ENCODE assay signal across 11 mouse cellular contexts in the genomic region with DNA sequence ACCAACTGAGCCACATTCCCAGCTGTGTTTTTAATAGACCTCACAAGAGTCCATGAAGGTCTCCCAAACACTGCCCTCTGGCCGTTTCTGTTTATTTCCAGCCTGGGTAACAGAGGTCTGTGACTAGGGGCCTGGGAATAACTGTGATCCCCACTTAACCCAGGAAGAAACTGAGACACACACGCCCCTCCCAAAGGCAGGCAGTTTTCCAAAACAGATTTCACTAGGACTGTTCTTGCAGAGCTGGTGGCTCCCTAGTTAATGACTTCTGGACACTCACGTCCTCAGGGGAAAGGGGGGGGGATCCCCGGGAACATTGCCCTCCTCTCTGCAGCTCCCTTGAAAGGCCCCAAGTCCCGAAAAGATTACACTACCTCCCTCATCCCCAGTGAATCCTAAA. TPM values are rescaled to one million over a fixed set of nuclear protein-coding genes. Genes with fewer than 3 reads are reported as not detected.
A peak's percentile ranks its signal among the peaks of the same experiment; 100 is the strongest.
DNase-seq lines count a peak whose midpoint lies in the region; ATAC-seq and TF ChIP-seq lines count a peak whose summit lies in the region.
"Had no signal": no experiment of that assay in that cellular context is flagged by ENCODE, and none has a peak within 500 bp of the region (broad histone marks: within the 10 kb centered on the region; RNA-seq: fewer than 3 reads in every experiment).

No protein-coding gene starts in this region.

- no peaks in the 10 kb centered on the region for H3K9me3 ChIP-seq in lung, embryonic 16.5 days (ENCODE audit: control insufficient read depth, low read length)
- no peaks in the 10 kb centered on the region for H3K9me3 ChIP-seq in hindbrain, embryonic 16.5 days (ENCODE audit: control insufficient read depth, low read length)
- no peaks in the 10 kb centered on the region for H3K9me3 ChIP-seq in neural tube, embryonic 11.5 days (ENCODE audit: control insufficient read depth, low read length)
- H3K9me3 ChIP-seq: megakaryocyte, embryonic 14.5 days had no signal

- no peak for TF ChIP-seq CTCF in cerebellum, adult 2 months (IDR thresholded peaks at IDR 0.05; ENCODE audit: borderline replicate concordance, insufficient read depth, low read depth, low read length)

- peak; percentile 57 for ATAC-seq in lung, embryonic 16.5 days (ENCODE audit: low read depth)
- no peak for ATAC-seq in hindbrain, embryonic 16.5 days
- ATAC-seq in neural tube, embryonic 11.5 days (ENCODE audit: insufficient read depth, low FRiP score, low TSS enrichment) = no peak

- H3K27me3 ChIP-seq in lung, embryonic 16.5 days (ENCODE audit: control insufficient read depth, insufficient read depth, low read depth, low read length) = peaks cover 12% of the 10 kb centered on the region
- H3K27me3 ChIP-seq in hindbrain, embryonic 16.5 days (replicated peaks; ENCODE audit: control insufficient read depth, insufficient read depth, low read length) = no peaks in the 10 kb centered on the region
- 0 out of 2 replicates have a peak, but pooled peaks cover 3% of the 10 kb centered on the region for H3K27me3 ChIP-seq in neural tube, embryonic 11.5 days (ENCODE audit: control insufficient read depth, insufficient read depth, low read length)
- H3K27me3 ChIP-seq in cerebellum, adult 2 months (ENCODE audit: control insufficient read depth, insufficient read depth, low read length) = no peaks in the 10 kb centered on the region

- 31% methylated on average over 5 of the region's 5 CpGs for WGBS in lung, embryonic 16.5 days
- 16% methylated on average over 5 of the region's 5 CpGs for WGBS in hindbrain, embryonic 16.5 days
- WGBS in neural tube, embryonic 11.5 days = 14% methylated on average over 5 of the region's 5 CpGs
- WGBS in cerebellum, adult 2 months = 81% methylated on average over 5 of the region's 5 CpGs

- peaks cover 26% of the 10 kb centered on the region for H3K4me1 ChIP-seq in lung, embryonic 16.5 days (replicated peaks; ENCODE audit: control insufficient read depth, insufficient read depth, low read length)
- H3K4me1 ChIP-seq in hindbrain, embryonic 16.5 days (ENCODE audit: control insufficient read depth, insufficient read depth, low read depth, low read length) = peaks cover 47% of the 10 kb centered on the region
- H3K4me1 ChIP-seq in neural tube, embryonic 11.5 days (ENCODE audit: control insufficient read depth, insufficient read depth, low read length) = peaks cover 46% of the 10 kb centered on the region
- peaks cover 41% of the 10 kb centered on the region for H3K4me1 ChIP-seq in cerebellum, adult 2 months (ENCODE audit: control insufficient read depth, insufficient read depth, low read length)

- no peak overlapping the region for H3K4me3 ChIP-seq in lung, embryonic 16.5 days (ENCODE audit: low read length)
- no peak overlapping the region for H3K4me3 ChIP-seq in hindbrain, embryonic 16.5 days (ENCODE audit: low read length)
- H3K4me3 ChIP-seq in neural tube, embryonic 11.5 days (ENCODE audit: low read depth, low read length) = no peak overlapping the region
- no peak overlapping the region for H3K4me3 ChIP-seq in cerebellum, adult 2 months (replicated peaks; ENCODE audit: insufficient read depth, low read depth, low read length)
- H3K4me3 ChIP-seq: megakaryocyte, embryonic 14.5 days had no signal

- no peaks in the 10 kb centered on the region for H3K36me3 ChIP-seq in lung, embryonic 16.5 days (ENCODE audit: control insufficient read depth, insufficient read depth, low read length)
- H3K36me3 ChIP-seq in hindbrain, embryonic 16.5 days (ENCODE audit: control insufficient read depth, insufficient read depth, low read length) = no peaks in the 10 kb centered on the region
- H3K36me3 ChIP-seq in neural tube, embryonic 11.5 days (ENCODE audit: control insufficient read depth, insufficient read depth, low read length) = no peaks in the 10 kb centered on the region

- DNase-seq in gastrocnemius, postnatal 25 days = peak; percentile 43
- no peak for DNase-seq in gastrocnemius, postnatal 10 days
- no peak for DNase-seq in lung, postnatal 36 days
- DNase-seq in neural tube, embryonic 11.5 days (ENCODE audit: low spot score) = no peak
- no peak for DNase-seq in cerebellum, adult 2 months
- no peak for DNase-seq in spleen, postnatal 10 days (ENCODE audit: low spot score in 2 of 2)
- DNase-seq: B cell, adult 2 months; embryo, embryonic 11 days had no signal

- no peak overlapping the region for H3K4me2 ChIP-seq in lung, embryonic 16.5 days (ENCODE audit: low read depth, low read length)
- no peak overlapping the region for H3K4me2 ChIP-seq in hindbrain, embryonic 16.5 days (ENCODE audit: low read length)
- H3K4me2 ChIP-seq in neural tube, embryonic 11.5 days (ENCODE audit: low read depth) = no peak overlapping the region

- no peak overlapping the region for H3K9ac ChIP-seq in lung, embryonic 16.5 days (ENCODE audit: low read length)
- no peak overlapping the region for H3K9ac ChIP-seq in hindbrain, embryonic 16.5 days (ENCODE audit: low read depth, low read length)
- H3K9ac ChIP-seq in neural tube, embryonic 11.5 days (ENCODE audit: low read length) = no peak overlapping the region

- no peak overlapping the region for H3K27ac ChIP-seq in lung, embryonic 16.5 days (ENCODE audit: low read length)
- 0 out of 2 replicates have a peak overlapping the region, but pooled peaks have one; percentile 18 for H3K27ac ChIP-seq in hindbrain, embryonic 16.5 days (ENCODE audit: low read depth, low read length)
- peak overlapping the region; percentile 81 for H3K27ac ChIP-seq in neural tube, embryonic 11.5 days (ENCODE audit: low read depth, low read length)
- no peak overlapping the region for H3K27ac ChIP-seq in cerebellum, adult 2 months (ENCODE audit: insufficient read depth, low read length)

- no peak for TF ChIP-seq POLR2A in cerebellum, adult 2 months (IDR thresholded peaks at IDR 0.05; ENCODE audit: borderline replicate concordance, insufficient read depth, low read length)

RNA-seq across cellular contexts. Expression of gene Trp53i11, which starts 12.1 kb away (rescaled TPM):
- 1 to 10 TPM; 3.5 to 7.0 TPM for total RNA-seq in gastrocnemius, postnatal 25 days (2021)
- total RNA-seq in gastrocnemius, postnatal 10 days (2021) = 10 to 100 TPM; 37.0 to 38.3 TPM
- polyA plus RNA-seq in lung, embryonic 16.5 days (2015; fragmentation: Nextera tagmentation; extraction: Ambion mirVana) = 44.7 and 48.9 TPM in 2 replicates
- polyA plus RNA-seq in hindbrain, embryonic 16.5 days (2015; fragmentation: Nextera tagmentation; extraction: Ambion mirVana) = 74.7 and 123 TPM in 2 replicates
- 228 and 261 TPM in 2 replicates for polyA plus RNA-seq in neural tube, embryonic 11.5 days (2014; fragmentation: Nextera tagmentation; extraction: Ambion mirVana)
- polyA plus RNA-seq in cerebellum, adult 2 months (2012; rRNA removed) = 54.5 and 59.6 TPM in 2 replicates

Comparison
In these comparisons a context has a peak if more than half of its experiments do, and no peak if none do; other contexts are left out.
1. H3K27ac ChIP-seq: peak in hindbrain, embryonic 16.5 days (single experiment) and neural tube, embryonic 11.5 days (single experiment); none in lung, embryonic 16.5 days (single experiment) and cerebellum, adult 2 months (single experiment).